Mouse (Mus musculus) MEL (cell line): ENCODE results near the gene Rnf212. TPM values are rescaled to one million over a fixed set of nuclear protein-coding genes. Genes with fewer than 3 reads are reported as not detected.

Experiments used
- DNase-seq: peaks from one replicate; pipeline ENCODE4 v3.0.0; 2011; ENCODE audit warnings: low read depth, low spot score
- H3K27ac ChIP-seq: 2 replicates; pipeline ENCODE4 v1.5.1; 2012; ENCODE audit warnings: low read depth, mild to moderate bottlenecking, control low read depth, low read length, moderate library complexity; ENCODE audit not compliant: control insufficient read depth
- H3K27me3 ChIP-seq, 2 experiments: fragments of 150-350 bp in 1 of 2; sonication (generic) in 1 of 2; 2 replicates each; pipeline ENCODE4 v1.6.1; 2012; ENCODE audit warnings: low read length in 2 of 2, mild to moderate bottlenecking in 2 of 2, improper control_type of control experiment in 1 of 2, moderate library complexity in 1 of 2; ENCODE audit not compliant: insufficient read depth in 2 of 2, control insufficient read depth in 1 of 2
- H3K36me3 ChIP-seq, 2 experiments: 2 replicates each; pipeline ENCODE4 v1.6.1; 2012 to 2014; ENCODE audit warnings: low read length in 2 of 2, improper control_type of control experiment in 1 of 2, inconsistent platforms in 1 of 2, mild to moderate bottlenecking in 1 of 2; ENCODE audit not compliant: insufficient read depth in 2 of 2, control insufficient read depth in 1 of 2
- H3K4me1 ChIP-seq, 2 experiments: fragments of 150-350 bp in 1 of 2; sonication (generic) in 1 of 2; 2 replicates each; pipeline ENCODE4 v1.6.1; 2012; ENCODE audit warnings: low read length in 2 of 2, improper control_type of control experiment in 1 of 2, mild to moderate bottlenecking in 1 of 2; ENCODE audit not compliant: insufficient read depth in 2 of 2, control insufficient read depth in 1 of 2
- H3K4me3 ChIP-seq, 2 experiments: fragments of 150-350 bp in 1 of 2; sonication (generic) in 1 of 2; 2 replicates each; pipeline ENCODE4 v1.5.1; 2012; ENCODE audit warnings: low read depth in 2 of 2, low read length in 2 of 2, mild to moderate bottlenecking in 2 of 2, moderate library complexity in 2 of 2, control low read depth in 1 of 2, improper control_type of control experiment in 1 of 2; ENCODE audit not compliant: control insufficient read depth in 1 of 2, insufficient read depth in 1 of 2
- H3K79me2 ChIP-seq: 2 replicates; pipeline ENCODE4 v1.6.1; 2012; ENCODE audit warnings: mild to moderate bottlenecking, low read length, moderate library complexity; ENCODE audit not compliant: control insufficient read depth, poor library complexity, insufficient read depth
- H3K9ac ChIP-seq: 2 replicates; pipeline ENCODE4 v1.6.1; 2012; ENCODE audit warnings: low read depth, mild to moderate bottlenecking, control low read depth, low read length, moderate library complexity; ENCODE audit not compliant: control insufficient read depth, poor library complexity, severe bottlenecking
- H3K9me3 ChIP-seq: fragments of 150-350 bp; sonication (generic); replicated peaks from 2 replicates; pipeline ENCODE4 v1.6.1; 2012; ENCODE audit warnings: mild to moderate bottlenecking, low read length, improper control_type of control experiment, moderate library complexity; ENCODE audit not compliant: insufficient read depth
- BHLHE40 ChIP-seq: IDR thresholded peaks from 2 replicates; pipeline ENCODE4 v1.6.1; 2012; ENCODE audit warnings: low read depth, mild to moderate bottlenecking, inconsistent platforms, low read length, improper control_type of control experiment, borderline replicate concordance
- CHD2 ChIP-seq: IDR thresholded peaks from 2 replicates; pipeline ENCODE4 v1.6.1; 2011; ENCODE audit warnings: low read length, improper control_type of control experiment
- CTCF ChIP-seq, 3 experiments: IDR thresholded peaks in 2 of 3; conservative IDR thresholded peaks in 1 of 3; 2 replicates each; pipeline ENCODE4 v1.5.1; 2011 to 2012; ENCODE audit warnings: low read length in 3 of 3, low read depth in 2 of 3, mild to moderate bottlenecking in 2 of 3, improper control_type of control experiment in 1 of 3, inconsistent platforms in 1 of 3, mixed read lengths in 1 of 3, moderate library complexity in 1 of 3; ENCODE audit not compliant: control insufficient read depth in 1 of 3, insufficient read depth in 1 of 3, poor library complexity in 1 of 3, severe bottlenecking in 1 of 3
- E2F4 ChIP-seq: IDR thresholded peaks from 2 replicates; pipeline ENCODE4 v1.6.1; 2011; ENCODE audit warnings: low read depth, low read length, improper control_type of control experiment, borderline replicate concordance
- EP300 ChIP-seq, 2 experiments: IDR thresholded peaks; 2 replicates each; pipeline ENCODE4 v1.6.1; 2011; ENCODE audit warnings: improper control_type of control experiment in 2 of 2, low read length in 2 of 2, low read depth in 1 of 2, mild to moderate bottlenecking in 1 of 2
- ETS1 ChIP-seq: IDR thresholded peaks from 2 replicates; pipeline ENCODE4 v1.6.1; 2012; ENCODE audit warnings: low read depth, mild to moderate bottlenecking, inconsistent platforms, low read length, improper control_type of control experiment, moderate library complexity
- GABPA ChIP-seq: IDR thresholded peaks from 2 replicates; pipeline ENCODE4 v1.6.1; 2012; ENCODE audit warnings: low read depth, mild to moderate bottlenecking, inconsistent platforms, low read length, improper control_type of control experiment, moderate library complexity
- HCFC1 ChIP-seq: IDR thresholded peaks from 2 replicates; pipeline ENCODE4 v1.6.1; 2012; ENCODE audit warnings: low read depth, mild to moderate bottlenecking, inconsistent platforms, low read length, improper control_type of control experiment, moderate library complexity
- MAZ ChIP-seq: IDR thresholded peaks from 2 replicates; pipeline ENCODE4 v1.6.1; 2012; ENCODE audit warnings: low read depth, mild to moderate bottlenecking, inconsistent platforms, low read length, improper control_type of control experiment
- MEF2A ChIP-seq: IDR thresholded peaks from 2 replicates; pipeline ENCODE4 v1.6.1; 2014; ENCODE audit warnings: low read depth, mild to moderate bottlenecking, inconsistent platforms, low read length, improper control_type of control experiment; ENCODE audit not compliant: poor library complexity, insufficient replicate concordance, severe bottlenecking; ENCODE audit errors: extremely low read depth
- MYC ChIP-seq: IDR thresholded peaks from 2 replicates; pipeline ENCODE4 v1.6.1; 2011; ENCODE audit warnings: low read depth, mild to moderate bottlenecking, low read length, improper control_type of control experiment, moderate library complexity
- NELFE ChIP-seq: IDR thresholded peaks from 2 replicates; pipeline ENCODE4 v1.6.1; 2011; ENCODE audit warnings: low read depth, low read length, improper control_type of control experiment
- NRF1 ChIP-seq: IDR thresholded peaks from 2 replicates; pipeline ENCODE4 v1.6.1; 2014; ENCODE audit warnings: low read depth, mild to moderate bottlenecking, inconsistent platforms, low read length, improper control_type of control experiment, moderate library complexity; ENCODE audit not compliant: poor library complexity, insufficient read depth, severe bottlenecking
- POLR2AphosphoS5 ChIP-seq: IDR thresholded peaks from 2 replicates; pipeline ENCODE4 v1.6.1; 2012; ENCODE audit warnings: low read depth, borderline replicate concordance, mild to moderate bottlenecking, inconsistent platforms, low read length, moderate library complexity, mixed read lengths
- RAD21 ChIP-seq: IDR thresholded peaks from 2 replicates; pipeline ENCODE4 v1.6.1; 2011; ENCODE audit warnings: mild to moderate bottlenecking, low read depth, low read length, improper control_type of control experiment
- SMC3 ChIP-seq: IDR thresholded peaks from 2 replicates; pipeline ENCODE4 v1.6.1; 2011; ENCODE audit warnings: low read depth, low read length, improper control_type of control experiment
- TCF12 ChIP-seq: IDR thresholded peaks from 2 replicates; pipeline ENCODE4 v1.6.1; 2014; ENCODE audit warnings: low read depth, mild to moderate bottlenecking, inconsistent platforms, low read length, improper control_type of control experiment, moderate library complexity
- USF1 ChIP-seq: IDR thresholded peaks from 2 replicates; pipeline ENCODE4 v1.6.1; 2014; ENCODE audit warnings: low read depth, mild to moderate bottlenecking, inconsistent platforms, low read length, improper control_type of control experiment, moderate library complexity
- USF2 ChIP-seq, 2 experiments: IDR thresholded peaks; 2 replicates each; pipeline ENCODE4 v1.6.1; 2011 to 2012; ENCODE audit warnings: improper control_type of control experiment in 2 of 2, low read length in 2 of 2, borderline replicate concordance in 1 of 2, inconsistent platforms in 1 of 2, low read depth in 1 of 2, mild to moderate bottlenecking in 1 of 2; ENCODE audit not compliant: insufficient read depth in 1 of 2
- ZC3H11A ChIP-seq: IDR thresholded peaks from 2 replicates; pipeline ENCODE4 v1.6.1; 2012; ENCODE audit warnings: low read depth, mild to moderate bottlenecking, inconsistent platforms, low read length, improper control_type of control experiment
- ZMIZ1 ChIP-seq: IDR thresholded peaks from 2 replicates; pipeline ENCODE4 v1.6.1; 2012; ENCODE audit warnings: low read depth, mild to moderate bottlenecking, inconsistent platforms, low read length, improper control_type of control experiment, moderate library complexity
- polyA plus RNA-seq, 2 experiments: library from polyadenylated mRNA; stranded (reverse) in 1 of 2; unstranded in 1 of 2; fragments of >175 nt in 1 of 2; fragments of >200 nt in 1 of 2; gene quantifications; 2 replicates each; pipeline versions ENCODE4 v1.2.1 to v1.2.4; 2012; ENCODE audit warnings: low replicate concordance in 2 of 2, low read depth in 1 of 2; ENCODE audit not compliant: insufficient read length in 2 of 2, insufficient read depth in 1 of 2, missing spikeins in 1 of 2
- total RNA-seq: library from RNA; depleted of rRNA; stranded (reverse); fragments of 300-350 nt; gene quantifications from 2 replicates; pipeline ENCODE4 v1.2.3, GENCODE M21; 2012

Gene Rnf212
- total and polyA plus RNA-seq, 3 experiments, result 0.46 to 0.58 TPM; not detected in 1

DNA sequence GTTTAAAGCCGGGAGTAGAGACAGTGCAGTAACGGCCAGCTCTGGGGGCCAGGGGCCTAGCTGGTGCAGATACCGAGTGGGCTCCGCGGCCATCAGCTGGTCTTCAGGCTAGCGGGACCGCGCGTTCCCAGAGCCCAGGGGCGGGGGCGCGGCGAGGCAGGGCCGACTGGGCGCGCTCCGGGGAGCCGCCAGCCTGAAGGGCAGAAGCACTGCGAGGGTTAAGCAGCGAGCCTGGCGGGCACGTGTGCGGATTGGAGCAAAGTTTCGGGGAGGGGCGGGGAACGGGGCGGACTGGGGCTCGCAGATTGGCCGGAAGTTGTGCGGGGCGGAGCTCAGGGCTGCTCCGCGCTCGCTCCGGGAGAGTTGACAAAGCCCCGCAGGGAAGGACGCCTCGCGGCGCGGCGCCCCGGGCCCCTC, 80.9 kb downstream of the Rnf212 start (continued):
- no peak for TF ChIP-seq EP300 (IDR thresholded peaks at IDR 0.05; ENCODE audit: low read depth in 1 of 2, low read length in 2 of 2)

GRCm38 (mm10) chr5:108692271-108692670, 82.5 kb downstream of the Rnf212 start, which contains the start of gene Fgfrl1:
Gene Fgfrl1 (plus strand): TSS chr5:108692382.
- Histone ChIP-seq H3K27ac (no peak within 1 kb of the TSS), H3K4me3 (peak within 1 kb of the TSS; percentile 23 to 59; a peak in 1 of 4 replicates), H3K9me3 (no peaks in the 10 kb centered on the region), H3K27me3 (no peaks in the 10 kb centered on the region), H3K4me1 (peaks cover 4 to 5% of the 10 kb centered on the region in 2 experiments; a peak in 2 of 4 replicates), H3K9ac (no peak within 1 kb of the TSS), H3K36me3 (no peaks in the 10 kb centered on the region), H3K79me2 (peaks cover 3% of the 10 kb centered on the region; the same call in 1 of the 2 replicates)
- no peak for TF ChIP-seq HCFC1
- TF ChIP-seq CTCF (IDR thresholded peaks at IDR 0.05 in 2 of 3, conservative IDR thresholded peaks at IDR 0.05 in 1 of 3; ENCODE audit: control insufficient read depth in 1 of 3, insufficient read depth in 1 of 3, low read depth in 2 of 3, low read length in 3 of 3, poor library complexity in 1 of 3, severe bottlenecking in 1 of 3), result peak in 2 of 3 experiments; percentile 21 to 60; a peak in 4 of 6 replicates
- DNase-seq, result no peak

GRCm38 (mm10) chr5:108691152-108691551, 83.6 kb downstream of the Rnf212 start:
- peak; percentile 50 for DNase-seq
- Histone ChIP-seq H3K9ac (no peak overlapping the region), H3K36me3 (no peaks in the 10 kb centered on the region), H3K27me3 (no peaks in the 10 kb centered on the region), H3K4me1 (peaks cover 4 to 5% of the 10 kb centered on the region in 2 experiments; a peak in 2 of 4 replicates), H3K27ac (no peak overlapping the region), H3K79me2 (peaks cover 3% of the 10 kb centered on the region; the same call in 1 of the 2 replicates), H3K9me3 (no peaks in the 10 kb centered on the region), H3K4me3 (no peak overlapping the region)
- TF ChIP-seq SMC3, result peak; percentile 19; the same call in 1 of the 2 replicates
- TF ChIP-seq GABPA, result no peak
- TF ChIP-seq CTCF (IDR thresholded peaks at IDR 0.05 in 2 of 3, conservative IDR thresholded peaks at IDR 0.05 in 1 of 3; ENCODE audit: control insufficient read depth in 1 of 3, insufficient read depth in 1 of 3, low read depth in 2 of 3, low read length in 3 of 3, poor library complexity in 1 of 3, severe bottlenecking in 1 of 3), result peak in 2 of 3 experiments; percentile 13 to 38; a peak in 3 of 6 replicates
- no peak for TF ChIP-seq MYC
- no peak for TF ChIP-seq NELFE
- no peak for TF ChIP-seq MAZ
- no peak for TF ChIP-seq USF1

GRCm38 (mm10) chr5:108689091-108689490, 85.7 kb downstream of the Rnf212 start:
- no peak for DNase-seq
- Histone ChIP-seq H3K27ac (no peak overlapping the region), H3K9ac (no peak overlapping the region), H3K79me2 (no peaks in the 10 kb centered on the region; the same call in 1 of the 2 replicates), H3K4me3 (no peak overlapping the region), H3K4me1 (peaks cover 8 to 23% of the 10 kb centered on the region in 2 experiments; a peak in 3 of 4 replicates), H3K27me3 (no peaks in the 10 kb centered on the region), H3K9me3 (no peaks in the 10 kb centered on the region), H3K36me3 (peaks cover 0 to 2% of the 10 kb centered on the region in 2 experiments; a peak in 2 of 4 replicates)
- no peak for TF ChIP-seq GABPA
- no peak for TF ChIP-seq CHD2
- no peak for TF ChIP-seq ZC3H11A
- TF ChIP-seq RAD21, result no peak
- no peak for TF ChIP-seq NRF1
- no peak for TF ChIP-seq MEF2A
- TF ChIP-seq ETS1, result no peak
- no peak for TF ChIP-seq BHLHE40
- no peak for TF ChIP-seq MYC
- no peak for TF ChIP-seq EP300 (IDR thresholded peaks at IDR 0.05; ENCODE audit: low read depth in 1 of 2, low read length in 2 of 2)
- TF ChIP-seq USF2 (IDR thresholded peaks at IDR 0.05; ENCODE audit: borderline replicate concordance in 1 of 2, insufficient read depth in 1 of 2, low read depth in 1 of 2, low read length in 2 of 2), result no peak
- TF ChIP-seq POLR2AphosphoS5, result no peak
- TF ChIP-seq ZMIZ1, result no peak
- no peak for TF ChIP-seq TCF12
- no peak for TF ChIP-seq NELFE
- no peak for TF ChIP-seq E2F4
